Mouse (Mus musculus): Measurements from ENCODE around the gene Ptprm. TPM values are rescaled to one million over a fixed set of nuclear protein-coding genes. Genes with fewer than 3 reads are reported as not detected.

The Ptprm gene
- polyA plus RNA-seq, 1 experiment from 2014 or later = 19.9 TPM

DNA sequence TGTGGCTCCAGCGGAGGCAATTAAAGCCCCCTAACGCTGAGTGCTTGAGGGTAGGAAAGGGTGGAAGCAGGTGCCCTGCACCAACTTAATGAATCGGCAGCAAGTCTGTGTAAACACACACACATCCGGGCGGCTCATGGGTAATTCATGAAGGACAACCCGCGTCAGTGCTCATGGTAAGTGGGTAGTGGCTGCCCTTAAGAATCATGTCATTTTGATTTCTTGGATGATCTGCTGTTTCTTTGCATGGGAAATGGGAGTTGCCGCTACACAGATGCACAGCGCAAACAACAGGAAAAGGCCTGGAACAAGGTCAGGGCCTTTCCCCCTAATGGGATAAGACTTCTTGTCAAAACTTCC is 633.3 kb downstream of the Ptprm start:
- Histone ChIP-seq H3K4me1 (ENCODE audit: control insufficient read depth, insufficient read depth, low read depth, low read length) (peaks cover 8% of the 10 kb centered on the region; the same call in 1 of the 2 replicates), H3K36me3 (ENCODE audit: control insufficient read depth, insufficient read depth, low read length) (no peaks in the 10 kb centered on the region), H3K9ac (ENCODE audit: low read depth, low read length) (no peak overlapping the region), H3K9me3 (ENCODE audit: control insufficient read depth, low read length) (no peaks in the 10 kb centered on the region), H3K4me2 (ENCODE audit: low read length) (no peak overlapping the region), H3K4me3 (ENCODE audit: low read length) (no peak overlapping the region), H3K27ac (ENCODE audit: low read depth, low read length) (no peak overlapping the region), H3K27me3 (replicated peaks; ENCODE audit: control insufficient read depth, insufficient read depth, low read length) (no peaks in the 10 kb centered on the region)
- no peak; the same call in 1 of the 2 replicates for ATAC-seq
- 37% methylated on average over 9 of the region's 9 CpGs for WGBS

- no peak overlapping the region for H3K4me2 ChIP-seq (ENCODE audit: low read length)
- no peaks in the 10 kb centered on the region for H3K27me3 ChIP-seq (replicated peaks; ENCODE audit: control insufficient read depth, insufficient read depth, low read length)
- no peak overlapping the region for H3K27ac ChIP-seq (ENCODE audit: low read depth, low read length)
- H3K36me3 ChIP-seq (ENCODE audit: control insufficient read depth, insufficient read depth, low read length) = no peaks in the 10 kb centered on the region
- peak; percentile 60; the same call in 1 of the 2 replicates for ATAC-seq
- 34% methylated on average over 11 of the region's 11 CpGs for WGBS
- no peak overlapping the region for H3K4me3 ChIP-seq (ENCODE audit: low read length)
- H3K9ac ChIP-seq (ENCODE audit: low read depth, low read length) = no peak overlapping the region
- peaks cover 8% of the 10 kb centered on the region; the same call in 1 of the 2 replicates for H3K4me1 ChIP-seq (ENCODE audit: control insufficient read depth, insufficient read depth, low read depth, low read length)
- H3K9me3 ChIP-seq (ENCODE audit: control insufficient read depth, low read length) = no peaks in the 10 kb centered on the region
Observed at GRCm38 (mm10) chr17:66720200-66720991, 633.9 kb downstream of the Ptprm start.

DNA sequence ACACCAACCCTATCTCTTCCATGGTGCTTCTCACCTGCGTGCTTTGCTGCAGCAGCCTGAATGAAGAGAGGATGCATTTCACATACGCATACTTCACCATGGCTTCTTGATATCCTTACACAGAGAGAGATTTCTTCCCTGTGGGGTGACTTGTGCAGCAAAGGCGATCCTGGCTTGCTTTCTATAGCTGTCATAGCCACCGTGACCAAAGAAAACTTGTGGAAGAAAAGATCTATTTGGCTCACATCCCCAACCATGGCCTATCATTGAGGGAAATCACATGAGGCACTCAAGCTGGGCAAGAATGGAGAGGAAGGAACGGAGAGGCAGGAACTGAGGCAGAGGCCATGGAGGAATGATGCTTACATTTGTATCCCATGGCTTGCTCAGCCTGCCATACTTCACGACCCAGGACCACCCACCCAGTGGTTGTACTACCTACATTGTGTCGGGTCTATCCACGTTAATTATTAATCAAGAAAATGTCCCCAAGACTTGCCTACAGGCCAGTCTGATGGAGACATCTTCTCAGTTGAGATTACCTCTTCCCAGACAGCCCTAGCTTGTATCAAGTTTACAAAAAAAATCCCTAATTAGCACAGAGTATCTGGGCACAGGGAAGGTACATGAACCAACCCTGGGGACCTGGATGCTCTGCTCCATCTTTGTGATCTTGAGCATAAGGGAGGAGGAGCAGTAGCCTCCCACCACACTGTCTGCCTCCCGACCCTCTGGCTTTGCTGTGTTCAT is 641.6 kb downstream of the Ptprm start:
- H3K4me2 ChIP-seq (ENCODE audit: low read length) = no peak overlapping the region
- ATAC-seq = no peak
- 86% methylated on average over 9 of the region's 9 CpGs for WGBS

GRCm38 (mm10) chr17:66711221-66712016 is 642.8 kb downstream of the Ptprm start:
- H3K27me3 ChIP-seq (replicated peaks; ENCODE audit: control insufficient read depth, insufficient read depth, low read length) = no peaks in the 10 kb centered on the region
- no peak overlapping the region for H3K4me2 ChIP-seq (ENCODE audit: low read length)
- H3K27ac ChIP-seq (ENCODE audit: low read depth, low read length) = no peak overlapping the region
- H3K9me3 ChIP-seq (ENCODE audit: control insufficient read depth, low read length) = no peaks in the 10 kb centered on the region
- H3K4me3 ChIP-seq (ENCODE audit: low read length) = no peak overlapping the region
- H3K36me3 ChIP-seq (ENCODE audit: control insufficient read depth, insufficient read depth, low read length) = no peaks in the 10 kb centered on the region
- no peak for ATAC-seq
- 81% methylated on average over 6 of the region's 6 CpGs for WGBS
- H3K9ac ChIP-seq (ENCODE audit: low read depth, low read length) = no peak overlapping the region
- H3K4me1 ChIP-seq (ENCODE audit: control insufficient read depth, insufficient read depth, low read depth, low read length) = peaks cover 2% of the 10 kb centered on the region; the same call in 1 of the 2 replicates

More for the DNA sequence above, 641.6 kb downstream of the Ptprm start:
- H3K9me3 ChIP-seq (ENCODE audit: control insufficient read depth, low read length) = no peaks in the 10 kb centered on the region
- H3K36me3 ChIP-seq (ENCODE audit: control insufficient read depth, insufficient read depth, low read length) = no peaks in the 10 kb centered on the region
- no peaks in the 10 kb centered on the region for H3K27me3 ChIP-seq (replicated peaks; ENCODE audit: control insufficient read depth, insufficient read depth, low read length)
- H3K27ac ChIP-seq (ENCODE audit: low read depth, low read length) = no peak overlapping the region
- H3K9ac ChIP-seq (ENCODE audit: low read depth, low read length) = no peak overlapping the region
- no peak overlapping the region for H3K4me3 ChIP-seq (ENCODE audit: low read length)
- peaks cover 2% of the 10 kb centered on the region; the same call in 1 of the 2 replicates for H3K4me1 ChIP-seq (ENCODE audit: control insufficient read depth, insufficient read depth, low read depth, low read length)

DNA sequence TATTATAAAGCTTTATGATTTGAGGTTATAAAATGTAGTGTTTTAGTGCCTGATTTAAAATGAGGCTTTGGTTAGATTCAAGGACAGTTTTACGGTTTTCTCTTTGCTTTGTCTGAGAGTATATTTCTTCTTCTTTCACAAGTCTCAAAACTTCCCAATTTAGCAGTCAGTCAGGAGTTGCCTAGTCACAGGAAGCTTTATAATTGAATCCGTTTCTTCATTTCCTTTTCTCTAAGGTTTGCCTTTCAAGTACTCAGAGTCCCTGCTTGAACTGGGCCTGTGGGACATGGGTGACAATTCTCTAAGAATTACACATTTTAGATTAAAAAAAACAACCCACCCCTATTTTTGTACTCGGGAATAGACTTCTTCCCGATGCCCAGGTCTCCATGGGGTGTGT is 643.7 kb downstream of the Ptprm start:
- WGBS = 54% methylated on average over 4 of the region's 4 CpGs
- no peak overlapping the region for H3K27ac ChIP-seq (ENCODE audit: low read depth, low read length)
- H3K9ac ChIP-seq (ENCODE audit: low read depth, low read length) = no peak overlapping the region
- H3K27me3 ChIP-seq (replicated peaks; ENCODE audit: control insufficient read depth, insufficient read depth, low read length) = no peaks in the 10 kb centered on the region
- H3K4me2 ChIP-seq (ENCODE audit: low read length) = no peak overlapping the region
- no peak overlapping the region for H3K4me3 ChIP-seq (ENCODE audit: low read length)
- no peaks in the 10 kb centered on the region for H3K36me3 ChIP-seq (ENCODE audit: control insufficient read depth, insufficient read depth, low read length)
- no peak for ATAC-seq
- H3K9me3 ChIP-seq (ENCODE audit: control insufficient read depth, low read length) = no peaks in the 10 kb centered on the region
- peaks cover 2% of the 10 kb centered on the region; the same call in 1 of the 2 replicates for H3K4me1 ChIP-seq (ENCODE audit: control insufficient read depth, insufficient read depth, low read depth, low read length)

DNA sequence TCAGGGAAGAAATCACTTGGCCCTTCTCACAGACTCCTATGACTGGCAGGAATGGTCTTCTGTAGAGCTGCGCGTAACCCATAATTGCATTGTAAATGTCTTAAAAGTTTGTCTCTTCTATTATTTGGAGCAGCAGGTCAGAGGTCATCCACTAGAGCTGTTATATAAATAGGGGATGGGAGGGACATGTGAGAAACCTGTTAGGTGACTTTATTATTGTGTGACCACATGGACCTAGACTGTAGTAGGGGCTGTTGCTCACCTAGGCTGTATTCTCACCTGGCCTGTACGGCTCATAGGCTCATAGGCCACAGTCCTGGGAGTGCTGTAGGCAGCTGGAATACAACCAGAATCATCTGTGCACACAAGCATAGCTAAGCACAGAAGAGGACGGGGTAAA is 645.5 kb downstream of the Ptprm start:
- H3K36me3 ChIP-seq (ENCODE audit: control insufficient read depth, insufficient read depth, low read length) = no peaks in the 10 kb centered on the region
- no peak for ATAC-seq
- no peak overlapping the region for H3K9ac ChIP-seq (ENCODE audit: low read depth, low read length)
- no peaks in the 10 kb centered on the region for H3K27me3 ChIP-seq (replicated peaks; ENCODE audit: control insufficient read depth, insufficient read depth, low read length)
- H3K4me2 ChIP-seq (ENCODE audit: low read length) = no peak overlapping the region
- H3K9me3 ChIP-seq (ENCODE audit: control insufficient read depth, low read length) = no peaks in the 10 kb centered on the region
- H3K27ac ChIP-seq (ENCODE audit: low read depth, low read length) = no peak overlapping the region
- no peak overlapping the region for H3K4me3 ChIP-seq (ENCODE audit: low read length)
- H3K4me1 ChIP-seq (ENCODE audit: control insufficient read depth, insufficient read depth, low read depth, low read length) = peaks cover 2% of the 10 kb centered on the region; the same call in 1 of the 2 replicates
- 95% methylated on average over 4 of the region's 4 CpGs for WGBS

GRCm38 (mm10) chr17:66707684-66708083 is 646.6 kb downstream of the Ptprm start:
- no peak for ATAC-seq
- Histone ChIP-seq H3K9ac (ENCODE audit: low read depth, low read length) (no peak overlapping the region), H3K4me1 (ENCODE audit: control insufficient read depth, insufficient read depth, low read depth, low read length) (peaks cover 2% of the 10 kb centered on the region; the same call in 1 of the 2 replicates), H3K27me3 (replicated peaks; ENCODE audit: control insufficient read depth, insufficient read depth, low read length) (no peaks in the 10 kb centered on the region), H3K4me3 (ENCODE audit: low read length) (no peak overlapping the region), H3K4me2 (ENCODE audit: low read length) (no peak overlapping the region), H3K9me3 (ENCODE audit: control insufficient read depth, low read length) (no peaks in the 10 kb centered on the region), H3K27ac (ENCODE audit: low read depth, low read length) (no peak overlapping the region), H3K36me3 (ENCODE audit: control insufficient read depth, insufficient read depth, low read length) (no peaks in the 10 kb centered on the region)
- WGBS = 77% methylated on average over 8 of the region's 8 CpGs

DNA sequence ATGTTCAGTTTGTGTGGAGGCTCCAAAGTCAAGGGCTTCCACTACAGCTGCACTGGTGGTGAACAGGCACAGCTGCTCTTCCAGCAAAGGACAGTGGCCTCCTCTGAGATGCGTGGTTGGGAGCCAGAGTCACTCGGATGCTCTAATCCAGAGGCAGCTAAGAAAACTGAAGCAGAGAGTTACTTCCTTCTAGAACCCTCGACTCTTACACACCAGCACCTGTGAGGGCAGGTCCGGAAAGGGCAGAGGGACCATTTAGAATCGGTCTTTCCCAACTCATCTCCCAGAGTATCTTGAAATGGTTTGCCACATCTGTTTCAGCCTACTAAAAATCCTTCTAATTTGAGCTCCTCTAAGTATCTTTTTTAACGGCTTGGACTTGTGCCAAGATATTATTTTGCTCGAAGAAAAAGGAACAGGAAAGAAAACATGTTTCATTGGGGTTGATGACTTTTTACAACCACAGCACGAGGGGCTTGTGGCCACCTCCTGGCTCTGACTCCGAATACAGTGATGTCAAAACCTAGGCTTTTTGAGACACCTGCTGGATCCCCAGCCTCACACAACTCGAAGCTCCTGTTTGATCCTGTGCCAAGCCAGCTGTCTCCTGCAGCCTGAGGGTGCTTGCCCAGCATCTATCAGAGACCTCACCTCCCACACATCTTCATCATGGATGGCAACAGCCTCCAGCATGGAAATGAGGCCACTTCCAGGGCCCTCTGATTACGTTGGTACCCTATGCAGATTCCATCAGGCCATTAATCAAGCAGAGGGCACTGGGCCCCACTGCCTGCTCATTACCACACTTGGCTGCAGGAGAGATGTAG is 652.7 kb downstream of the Ptprm start:
- 58% methylated on average over 11 of the region's 11 CpGs for WGBS
- H3K27me3 ChIP-seq (replicated peaks; ENCODE audit: control insufficient read depth, insufficient read depth, low read length) = no peaks in the 10 kb centered on the region
- peak; percentile 45; the same call in 1 of the 2 replicates for ATAC-seq
- H3K9ac ChIP-seq (ENCODE audit: low read depth, low read length) = no peak overlapping the region
- no peak overlapping the region for H3K27ac ChIP-seq (ENCODE audit: low read depth, low read length)
- H3K9me3 ChIP-seq (ENCODE audit: control insufficient read depth, low read length) = no peaks in the 10 kb centered on the region
- H3K4me3 ChIP-seq (ENCODE audit: low read length) = no peak overlapping the region
- peaks cover 2% of the 10 kb centered on the region; the same call in 1 of the 2 replicates for H3K4me1 ChIP-seq (ENCODE audit: control insufficient read depth, insufficient read depth, low read depth, low read length)
- H3K4me2 ChIP-seq (ENCODE audit: low read length) = no peak overlapping the region
- no peaks in the 10 kb centered on the region for H3K36me3 ChIP-seq (ENCODE audit: control insufficient read depth, insufficient read depth, low read length)

Measured in hindbrain, embryonic 16.5 days (tissue).